Mouse (Mus musculus): ENCODE data around the gene Tmco1. TPM values are rescaled to one million over a fixed set of nuclear protein-coding genes. Genes with fewer than 3 reads are reported as not detected.

Gene Tmco1
- polyA plus RNA-seq, 1 experiment from 2014 or later: 72.7 TPM

- 5% methylated on average over 11 of the region's 11 CpGs for WGBS
- Histone ChIP-seq H3K36me3 (ENCODE audit: control insufficient read depth, insufficient read depth, low read length) (no peaks in the 10 kb centered on the region), H3K9me3 (ENCODE audit: control insufficient read depth, low read length) (no peaks in the 10 kb centered on the region), H3K27me3 (replicated peaks; ENCODE audit: control insufficient read depth, insufficient read depth, low read length) (no peaks in the 10 kb centered on the region), H3K27ac (ENCODE audit: low read depth, low read length) (no peak overlapping the region), H3K9ac (ENCODE audit: low read depth, low read length) (no peak overlapping the region), H3K4me3 (ENCODE audit: low read length) (no peak overlapping the region), H3K4me1 (ENCODE audit: control insufficient read depth, insufficient read depth, low read depth, low read length) (peaks cover 12% of the 10 kb centered on the region), H3K4me2 (ENCODE audit: low read length) (peak overlapping the region; percentile 34)
- no peak for ATAC-seq
Observed at GRCm38 (mm10) chr1:167289567-167290262, 18.5 kb upstream of the Tmco1 start.

GRCm38 (mm10) chr1:167290263-167290592 lies 17.9 kb upstream of the Tmco1 start:
- ATAC-seq: no peak
- H3K27ac ChIP-seq (ENCODE audit: low read depth, low read length): no peak overlapping the region

GRCm38 (mm10) chr1:167291610-167292009 lies 16.6 kb upstream of the Tmco1 start:
- no peaks in the 10 kb centered on the region for H3K27me3 ChIP-seq (replicated peaks; ENCODE audit: control insufficient read depth, insufficient read depth, low read length)
- H3K36me3 ChIP-seq (ENCODE audit: control insufficient read depth, insufficient read depth, low read length): no peaks in the 10 kb centered on the region
- no peaks in the 10 kb centered on the region for H3K9me3 ChIP-seq (ENCODE audit: control insufficient read depth, low read length)
- H3K9ac ChIP-seq (ENCODE audit: low read depth, low read length): no peak overlapping the region
- WGBS: 78% methylated on average over 8 of the region's 8 CpGs
- ATAC-seq: no peak
- H3K4me3 ChIP-seq (ENCODE audit: low read length): no peak overlapping the region
- no peak overlapping the region for H3K4me2 ChIP-seq (ENCODE audit: low read length)
- peaks cover 9% of the 10 kb centered on the region for H3K4me1 ChIP-seq (ENCODE audit: control insufficient read depth, insufficient read depth, low read depth, low read length)
- H3K27ac ChIP-seq (ENCODE audit: low read depth, low read length): no peak overlapping the region

More at GRCm38 (mm10) chr1:167290263-167290592, 17.9 kb upstream of the Tmco1 start:
- Histone ChIP-seq H3K4me1 (ENCODE audit: control insufficient read depth, insufficient read depth, low read depth, low read length) (peaks cover 11% of the 10 kb centered on the region), H3K4me3 (ENCODE audit: low read length) (no peak overlapping the region), H3K27me3 (replicated peaks; ENCODE audit: control insufficient read depth, insufficient read depth, low read length) (no peaks in the 10 kb centered on the region), H3K4me2 (ENCODE audit: low read length) (peak overlapping the region; percentile 34; the same call in 1 of the 2 replicates), H3K9ac (ENCODE audit: low read depth, low read length) (no peak overlapping the region), H3K9me3 (ENCODE audit: control insufficient read depth, low read length) (no peaks in the 10 kb centered on the region), H3K36me3 (ENCODE audit: control insufficient read depth, insufficient read depth, low read length) (no peaks in the 10 kb centered on the region)
- WGBS: 25% methylated on average over 6 of the region's 6 CpGs

GRCm38 (mm10) chr1:167292447-167292846 lies 15.7 kb upstream of the Tmco1 start:
- Histone ChIP-seq H3K36me3 (ENCODE audit: control insufficient read depth, insufficient read depth, low read length) (no peaks in the 10 kb centered on the region), H3K9me3 (ENCODE audit: control insufficient read depth, low read length) (no peaks in the 10 kb centered on the region), H3K4me2 (ENCODE audit: low read length) (no peak overlapping the region), H3K9ac (ENCODE audit: low read depth, low read length) (no peak overlapping the region), H3K27me3 (replicated peaks; ENCODE audit: control insufficient read depth, insufficient read depth, low read length) (no peaks in the 10 kb centered on the region), H3K4me1 (ENCODE audit: control insufficient read depth, insufficient read depth, low read depth, low read length) (peaks cover 9% of the 10 kb centered on the region), H3K4me3 (ENCODE audit: low read length) (no peak overlapping the region), H3K27ac (ENCODE audit: low read depth, low read length) (no peak overlapping the region)
- no peak for ATAC-seq
- 55% methylated on average over 11 of the region's 11 CpGs for WGBS

GRCm38 (mm10) chr1:167295679-167296402 lies 12.3 kb upstream of the Tmco1 start:
- no peak overlapping the region for H3K27ac ChIP-seq (ENCODE audit: low read depth, low read length)
- no peak overlapping the region for H3K9ac ChIP-seq (ENCODE audit: low read depth, low read length)
- ATAC-seq: peak; percentile 56; the same call in 1 of the 2 replicates
- H3K36me3 ChIP-seq (ENCODE audit: control insufficient read depth, insufficient read depth, low read length): no peaks in the 10 kb centered on the region
- H3K9me3 ChIP-seq (ENCODE audit: control insufficient read depth, low read length): no peaks in the 10 kb centered on the region
- WGBS: 59% methylated on average over 13 of the region's 13 CpGs
- H3K4me1 ChIP-seq (ENCODE audit: control insufficient read depth, insufficient read depth, low read depth, low read length): no peaks in the 10 kb centered on the region
- H3K4me2 ChIP-seq (ENCODE audit: low read length): no peak overlapping the region
- no peaks in the 10 kb centered on the region for H3K27me3 ChIP-seq (replicated peaks; ENCODE audit: control insufficient read depth, insufficient read depth, low read length)
- no peak overlapping the region for H3K4me3 ChIP-seq (ENCODE audit: low read length)

- H3K27ac ChIP-seq (ENCODE audit: low read depth, low read length): no peak overlapping the region
- H3K4me1 ChIP-seq (ENCODE audit: control insufficient read depth, insufficient read depth, low read depth, low read length): no peaks in the 10 kb centered on the region
- H3K4me3 ChIP-seq (ENCODE audit: low read length): no peak overlapping the region
- H3K9ac ChIP-seq (ENCODE audit: low read depth, low read length): no peak overlapping the region
- H3K27me3 ChIP-seq (replicated peaks; ENCODE audit: control insufficient read depth, insufficient read depth, low read length): no peaks in the 10 kb centered on the region
- 81% methylated on average over 2 of the region's 2 CpGs for WGBS
- H3K9me3 ChIP-seq (ENCODE audit: control insufficient read depth, low read length): no peaks in the 10 kb centered on the region
- H3K36me3 ChIP-seq (ENCODE audit: control insufficient read depth, insufficient read depth, low read length): no peaks in the 10 kb centered on the region
- H3K4me2 ChIP-seq (ENCODE audit: low read length): no peak overlapping the region
- no peak for ATAC-seq
Observed at GRCm38 (mm10) chr1:167300122-167300521, 8.1 kb upstream of the Tmco1 start.

GRCm38 (mm10) chr1:167305501-167306137 lies 2.6 kb upstream of the Tmco1 start:
- no peak for ATAC-seq
- Histone ChIP-seq H3K4me3 (ENCODE audit: low read length) (no peak overlapping the region), H3K9me3 (ENCODE audit: control insufficient read depth, low read length) (no peaks in the 10 kb centered on the region), H3K27ac (ENCODE audit: low read depth, low read length) (no peak overlapping the region), H3K4me1 (ENCODE audit: control insufficient read depth, insufficient read depth, low read depth, low read length) (peaks cover 9% of the 10 kb centered on the region), H3K9ac (ENCODE audit: low read depth, low read length) (no peak overlapping the region), H3K36me3 (ENCODE audit: control insufficient read depth, insufficient read depth, low read length) (no peaks in the 10 kb centered on the region), H3K27me3 (replicated peaks; ENCODE audit: control insufficient read depth, insufficient read depth, low read length) (no peaks in the 10 kb centered on the region), H3K4me2 (ENCODE audit: low read length) (no peak overlapping the region)
- 66% methylated on average over 7 of the region's 7 CpGs for WGBS

GRCm38 (mm10) chr1:167306451-167307240 lies 1.5 kb upstream of the Tmco1 start:
- Histone ChIP-seq H3K27me3 (replicated peaks; ENCODE audit: control insufficient read depth, insufficient read depth, low read length) (no peaks in the 10 kb centered on the region), H3K4me1 (ENCODE audit: control insufficient read depth, insufficient read depth, low read depth, low read length) (peaks cover 9% of the 10 kb centered on the region), H3K4me3 (ENCODE audit: low read length) (no peak overlapping the region), H3K27ac (ENCODE audit: low read depth, low read length) (no peak overlapping the region), H3K4me2 (ENCODE audit: low read length) (no peak overlapping the region), H3K9me3 (ENCODE audit: control insufficient read depth, low read length) (no peaks in the 10 kb centered on the region), H3K36me3 (ENCODE audit: control insufficient read depth, insufficient read depth, low read length) (no peaks in the 10 kb centered on the region), H3K9ac (ENCODE audit: low read depth, low read length) (no peak overlapping the region)
- ATAC-seq: no peak
- 76% methylated on average over 5 of the region's 5 CpGs for WGBS
